Mouse (Mus musculus): Measurements from ENCODE around the gene 2810459M11Rik. TPM values are rescaled to one million over a fixed set of nuclear protein-coding genes. Genes with fewer than 3 reads are reported as not detected.

2810459M11Rik gene
- polyA plus RNA-seq, 1 experiment from 2014 or later = 8.1 TPM

GRCm38 (mm10) chr1:86076565-86076964, 30.9 kb downstream of the 2810459M11Rik start:
- Histone ChIP-seq H3K27me3 (ENCODE audit: control insufficient read depth, insufficient read depth, low read length) (no peaks in the 10 kb centered on the region), H3K4me3 (ENCODE audit: low read depth, low read length) (no peak overlapping the region), H3K4me1 (ENCODE audit: control insufficient read depth, insufficient read depth, low read length) (no peaks in the 10 kb centered on the region), H3K27ac (ENCODE audit: low read depth, low read length) (no peak overlapping the region), H3K4me2 (ENCODE audit: low read depth, low read length) (no peak overlapping the region), H3K9me3 (ENCODE audit: control insufficient read depth, low read length) (no peaks in the 10 kb centered on the region), H3K36me3 (ENCODE audit: control insufficient read depth, insufficient read depth, low read length) (peaks cover 43% of the 10 kb centered on the region), H3K9ac (replicated peaks; ENCODE audit: low read depth, low read length) (no peak overlapping the region)
- ATAC-seq (ENCODE audit: low read depth) = no peak
- 97% methylated on average over 2 of the region's 2 CpGs for WGBS

GRCm38 (mm10) chr1:86094413-86094812, 48.8 kb downstream of the 2810459M11Rik start:
- no peak overlapping the region for H3K9ac ChIP-seq (replicated peaks; ENCODE audit: low read depth, low read length)
- no peaks in the 10 kb centered on the region for H3K4me1 ChIP-seq (ENCODE audit: control insufficient read depth, insufficient read depth, low read length)
- no peak overlapping the region for H3K4me2 ChIP-seq (ENCODE audit: low read depth, low read length)
- WGBS = 92% methylated on average over 7 of the region's 7 CpGs
- peaks cover 35% of the 10 kb centered on the region for H3K36me3 ChIP-seq (ENCODE audit: control insufficient read depth, insufficient read depth, low read length)
- H3K9me3 ChIP-seq (ENCODE audit: control insufficient read depth, low read length) = no peaks in the 10 kb centered on the region
- no peak for ATAC-seq (ENCODE audit: low read depth)
- no peak overlapping the region for H3K4me3 ChIP-seq (ENCODE audit: low read depth, low read length)
- no peak overlapping the region for H3K27ac ChIP-seq (ENCODE audit: low read depth, low read length)
- no peaks in the 10 kb centered on the region for H3K27me3 ChIP-seq (ENCODE audit: control insufficient read depth, insufficient read depth, low read length)

DNA sequence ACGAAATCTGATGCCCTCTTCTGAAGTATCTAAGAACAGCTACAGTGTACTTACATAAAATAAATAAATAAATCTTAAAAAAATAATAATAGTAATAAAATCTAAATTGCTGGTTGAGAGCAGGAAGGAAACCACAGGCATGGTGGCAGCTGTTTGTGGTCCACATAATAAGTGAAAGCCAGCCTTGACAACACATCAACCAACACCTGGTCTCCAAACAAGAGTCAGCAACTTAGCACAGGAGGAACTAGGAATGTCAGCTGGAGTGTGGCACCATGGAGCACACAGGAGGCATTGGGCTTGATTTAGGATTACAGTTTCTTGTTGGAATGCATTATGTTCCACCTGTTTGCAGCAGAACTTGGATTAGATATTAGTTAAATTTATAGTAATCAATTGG, 59.4 kb downstream of the 2810459M11Rik start:
- no peak overlapping the region for H3K4me3 ChIP-seq (ENCODE audit: low read depth, low read length)
- H3K9me3 ChIP-seq (ENCODE audit: control insufficient read depth, low read length) = no peaks in the 10 kb centered on the region
- no peak for ATAC-seq (ENCODE audit: low read depth)
- H3K4me1 ChIP-seq (ENCODE audit: control insufficient read depth, insufficient read depth, low read length) = no peaks in the 10 kb centered on the region
- WGBS = 93% methylated on average over 1 of the region's 1 CpGs
- H3K9ac ChIP-seq (replicated peaks; ENCODE audit: low read depth, low read length) = no peak overlapping the region
- H3K27ac ChIP-seq (ENCODE audit: low read depth, low read length) = no peak overlapping the region
- H3K27me3 ChIP-seq (ENCODE audit: control insufficient read depth, insufficient read depth, low read length) = no peaks in the 10 kb centered on the region
- no peaks in the 10 kb centered on the region for H3K36me3 ChIP-seq (ENCODE audit: control insufficient read depth, insufficient read depth, low read length)
- H3K4me2 ChIP-seq (ENCODE audit: low read depth, low read length) = no peak overlapping the region

Other genes starting within 250 kb of the 2810459M11Rik start
- 93.2 and 105 TPM in 2 replicates for gene Itm2c, start 151.6 kb upstream of the 2810459M11Rik start, polyA plus RNA-seq (2014; fragmentation: Nextera tagmentation; extraction: Ambion mirVana)
- gene 4933407L21Rik, start 117.4 kb upstream of the 2810459M11Rik start, polyA plus RNA-seq (2014; fragmentation: Nextera tagmentation; extraction: Ambion mirVana) = 6.5 and 6.9 TPM in 2 replicates
- 0.13 and 0.14 TPM in 2 replicates for gene Gpr55, start 84.9 kb upstream of the 2810459M11Rik start, polyA plus RNA-seq (2014; fragmentation: Nextera tagmentation; extraction: Ambion mirVana)
- gene Spata3, start 29.0 kb upstream of the 2810459M11Rik start, polyA plus RNA-seq (2014; fragmentation: Nextera tagmentation; extraction: Ambion mirVana) = 0.51 and 0.66 TPM in 2 replicates
- 184 and 218 TPM in 2 replicates for gene Psmd1, start 18.5 kb downstream of the 2810459M11Rik start, polyA plus RNA-seq (2014; fragmentation: Nextera tagmentation; extraction: Ambion mirVana)
- gene Htr2b, start 66.1 kb downstream of the 2810459M11Rik start, polyA plus RNA-seq (2014; fragmentation: Nextera tagmentation; extraction: Ambion mirVana) = 0.61 and 0.86 TPM in 2 replicates
- gene Gm21972, start 87.8 kb downstream of the 2810459M11Rik start, polyA plus RNA-seq (2014; fragmentation: Nextera tagmentation; extraction: Ambion mirVana) = 0.48 and 0.86 TPM in 2 replicates
- 38.4 and 39.8 TPM in 2 replicates for gene Armc9, start 108.9 kb downstream of the 2810459M11Rik start, polyA plus RNA-seq (2014; fragmentation: Nextera tagmentation; extraction: Ambion mirVana)